32 mouse cellular contexts compared by ENCODE assay signal in the genomic region with DNA sequence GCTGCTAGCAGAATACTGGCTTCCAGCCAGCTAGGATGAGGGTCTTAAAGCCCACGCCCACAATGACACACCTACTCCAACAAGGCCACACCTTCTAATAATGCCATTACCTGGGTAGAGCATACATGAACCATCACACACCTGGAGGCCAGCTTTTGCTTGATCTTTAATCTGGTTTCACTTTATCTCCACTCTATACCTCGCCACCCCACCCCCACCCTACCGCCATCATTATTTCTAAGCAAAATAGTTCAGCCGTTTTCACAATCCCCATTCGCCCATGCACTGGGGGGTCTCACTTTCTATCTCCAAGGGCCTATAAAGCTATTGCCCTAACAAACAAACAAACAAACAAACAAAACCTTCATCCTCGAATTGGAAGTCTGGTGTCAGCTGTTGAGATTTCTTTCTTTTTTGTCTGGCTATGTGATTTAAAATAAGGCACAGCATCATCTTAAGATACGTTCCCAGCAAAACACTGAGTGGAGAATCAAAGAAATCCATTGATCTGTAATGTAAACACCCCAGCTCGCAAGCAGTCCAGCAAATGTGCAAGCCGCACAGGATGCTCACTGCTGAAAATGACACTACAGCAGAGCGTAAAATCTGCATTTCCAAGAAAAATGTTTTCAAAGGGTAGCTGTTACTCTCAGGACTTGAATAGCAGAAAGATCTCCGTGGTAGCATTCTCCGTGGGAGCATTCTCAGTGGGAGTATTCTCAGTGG. TPM values are rescaled to one million over a fixed set of nuclear protein-coding genes. Genes with fewer than 3 reads are reported as not detected.
DNase-seq lines count a peak whose midpoint lies in the region; ATAC-seq lines count a peak whose summit lies in the region.
"Had no signal": no experiment of that assay in that cellular context is flagged by ENCODE, and none has a peak within 500 bp of the region (broad histone marks: within the 10 kb centered on the region; RNA-seq: fewer than 3 reads in every experiment).

No protein-coding gene starts in this region.

- no peak overlapping the region for H3K4me2 ChIP-seq in midbrain, embryonic 15.5 days
- no peak overlapping the region for H3K4me2 ChIP-seq in midbrain, embryonic 13.5 days (replicated peaks)
- H3K4me2 ChIP-seq: forebrain, embryonic 12.5 days; limb, embryonic 12.5 days; liver, embryonic 15.5 days; lung, embryonic 14.5 days; neural tube, embryonic 13.5 days had no signal

- no peaks in the 10 kb centered on the region for H3K27me3 ChIP-seq in midbrain, embryonic 15.5 days (replicated peaks)
- H3K27me3 ChIP-seq in midbrain, embryonic 13.5 days: no peaks in the 10 kb centered on the region
- H3K27me3 ChIP-seq: forebrain, embryonic 12.5 days; limb, embryonic 12.5 days; liver, embryonic 15.5 days; neural tube, embryonic 13.5 days had no signal

- no peaks in the 10 kb centered on the region for H3K36me3 ChIP-seq in midbrain, embryonic 15.5 days (replicated peaks)
- H3K36me3 ChIP-seq in midbrain, embryonic 13.5 days: no peaks in the 10 kb centered on the region
- H3K36me3 ChIP-seq: forebrain, embryonic 12.5 days; limb, embryonic 12.5 days; liver, embryonic 15.5 days; neural tube, embryonic 13.5 days had no signal

- no peak overlapping the region for H3K4me3 ChIP-seq in midbrain, embryonic 15.5 days
- H3K4me3 ChIP-seq in midbrain, embryonic 13.5 days (replicated peaks): no peak overlapping the region
- H3K4me3 ChIP-seq: erythroblast, embryonic 14.5 days; forebrain, embryonic 12.5 days; left cerebral cortex, adult 2 months; limb, embryonic 12.5 days; liver, embryonic 15.5 days; myocyte; neural tube, embryonic 13.5 days had no signal

- WGBS in midbrain, embryonic 15.5 days: 67% methylated on average over 12 of the region's 12 CpGs
- WGBS in midbrain, embryonic 13.5 days: 78% methylated on average over 12 of the region's 12 CpGs

- DNase-seq in CD4-positive, CD25-positive, alpha-beta regulatory T cell, adult 2 months (ENCODE audit: low read depth, low spot score): peak; percentile 55
- DNase-seq in telencephalon, adult 2 months (ENCODE audit: low read depth, low spot score): peak; percentile 6
- DNase-seq in MN1 (ENCODE audit: low spot score): no peak
- DNase-seq: adrenal gland, postnatal 25 days; B cell, adult 2 months; cerebellum, adult 18-20 months; cerebellum, postnatal 14 days; gastrocnemius, postnatal 10 days; heart, postnatal 14 days; kidney, adult 9 months; kidney, postnatal 14 days; lung, embryonic 14.5 days; lung, postnatal 14 days; right cerebral cortex, postnatal 4 days had no signal

- H3K27ac ChIP-seq in midbrain, embryonic 15.5 days: peak overlapping the region; percentile 50; the same call in 1 of the 2 replicates
- H3K27ac ChIP-seq in midbrain, embryonic 13.5 days: no peak overlapping the region
- H3K27ac ChIP-seq: forebrain, embryonic 12.5 days; hindbrain, postnatal 0 days; left cerebral cortex, adult 2 months; limb, embryonic 12.5 days; liver, embryonic 15.5 days; neural tube, embryonic 13.5 days had no signal

- H3K9ac ChIP-seq in midbrain, embryonic 15.5 days: no peak overlapping the region
- no peak overlapping the region for H3K9ac ChIP-seq in midbrain, embryonic 13.5 days (replicated peaks)
- H3K9ac ChIP-seq: forebrain, embryonic 12.5 days; limb, embryonic 12.5 days; liver, embryonic 15.5 days; lung, embryonic 14.5 days; neural tube, embryonic 13.5 days had no signal

- no peak for ATAC-seq in midbrain, embryonic 15.5 days (replicated peaks)
- no peak for ATAC-seq in midbrain, embryonic 13.5 days
- peak; percentile 26 for ATAC-seq in activated CD4-positive, CD25-positive, alpha-beta regulatory T cell, adult 4 months
- ATAC-seq: hindbrain, postnatal 0 days; intestine, postnatal 0 days had no signal

- H3K4me1 ChIP-seq in midbrain, embryonic 15.5 days: peaks cover 17% of the 10 kb centered on the region
- peaks cover 20% of the 10 kb centered on the region for H3K4me1 ChIP-seq in midbrain, embryonic 13.5 days (replicated peaks)
- H3K4me1 ChIP-seq: liver, embryonic 15.5 days had no signal

- H3K9me3 ChIP-seq in midbrain, embryonic 15.5 days: no peaks in the 10 kb centered on the region; the same call in 1 of the 2 replicates
- no peaks in the 10 kb centered on the region for H3K9me3 ChIP-seq in midbrain, embryonic 13.5 days
- H3K9me3 ChIP-seq: forebrain, embryonic 12.5 days; limb, embryonic 12.5 days; liver, embryonic 15.5 days; neural tube, embryonic 13.5 days had no signal

RNA-seq across cellular contexts. Expression of gene Chrna9, which starts 13.9 kb away (rescaled TPM):
- not detected in 2 replicates for polyA plus RNA-seq in midbrain, embryonic 15.5 days (2015; fragmentation: Nextera tagmentation; extraction: Ambion mirVana)
- not detected in 2 replicates for polyA plus RNA-seq in midbrain, embryonic 13.5 days (2015; fragmentation: Nextera tagmentation; extraction: Ambion mirVana)
- 1 to 10 TPM in 1 of 2 experiments, not detected in 1; 1.5 TPM for polyA plus RNA-seq in activated CD4-positive, CD25-positive, alpha-beta regulatory T cell, adult 4 months (2017; shearing (Covaris generic))
- polyA plus RNA-seq: brain, embryonic 14.5 days; cortical plate, adult 2 months; erythroblast, embryonic 14.5 days; forebrain, embryonic 12.5 days; gonadal fat pad, adult 2 months; heart, embryonic 14.5 days; hindbrain, postnatal 0 days; intestine, postnatal 0 days; liver, adult 2 months; liver, embryonic 15.5 days; lung, embryonic 14.5 days; myocyte; neural tube, embryonic 13.5 days; stomach, embryonic 14.5 days had no signal

RNA-seq across cellular contexts. Expression of gene Rhoh, which starts 59.9 kb away (rescaled TPM):
- polyA plus RNA-seq in midbrain, embryonic 15.5 days (2015; fragmentation: Nextera tagmentation; extraction: Ambion mirVana): 0.41 and 0.52 TPM in 2 replicates
- polyA plus RNA-seq in midbrain, embryonic 13.5 days (2015; fragmentation: Nextera tagmentation; extraction: Ambion mirVana): 0.27 and 0.32 TPM in 2 replicates
- 100 to 1,000 TPM; 233 to 235 TPM for polyA plus RNA-seq in activated CD4-positive, CD25-positive, alpha-beta regulatory T cell, adult 4 months (2017; shearing (Covaris generic))
- polyA plus RNA-seq: erythroblast, embryonic 14.5 days had no signal

Comparison
In these comparisons a context has a peak if more than half of its experiments do, and no peak if none do; other contexts are left out.
1. RNA of gene Rhoh, which starts 59.9 kb away (polyA plus RNA-seq): 233 to 235 TPM in activated CD4-positive, CD25-positive, alpha-beta regulatory T cell, adult 4 months; 0.41 to 0.52 TPM in midbrain, embryonic 15.5 days and 0.27 to 0.32 TPM in midbrain, embryonic 13.5 days; every median in the first group is over 100 times any median in the second.